Mouse (Mus musculus): Measurements from ENCODE around the gene Npdc1. TPM values are rescaled to one million over a fixed set of nuclear protein-coding genes. Genes with fewer than 3 reads are reported as not detected.
"Not testable (repeated sequence)": the region's sequence is repeated elsewhere in the genome, so short reads cannot be mapped to it uniquely, and the experiment has no call there.

Npdc1 gene
- polyA plus RNA-seq, 1 experiment from 2014 or later = 51.7 TPM

DNA sequence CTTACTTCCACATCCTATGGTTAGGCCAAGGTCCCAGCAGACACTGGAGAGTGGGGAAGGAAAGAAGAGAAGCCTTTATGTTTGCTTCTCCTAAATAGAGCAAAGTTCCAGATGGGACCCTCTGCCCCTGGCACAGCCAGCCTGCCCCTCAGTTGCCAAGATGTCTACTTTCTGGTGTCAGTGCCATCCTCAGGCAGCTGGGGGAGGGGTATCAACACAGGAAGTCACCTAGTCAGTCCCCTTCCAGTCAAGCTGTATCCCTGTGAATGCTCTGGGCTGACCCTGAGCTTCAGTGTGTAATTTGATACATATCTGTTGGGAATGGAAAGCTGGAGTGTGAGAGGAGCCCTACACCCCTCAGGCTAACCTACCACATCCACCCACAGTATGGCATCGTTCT, 2.1 kb upstream of the Npdc1 start:
- WGBS = 35% methylated on average over 1 of the region's 1 CpGs
- Histone ChIP-seq H3K27ac (no peak overlapping the region), H3K9me3 (no peaks in the 10 kb centered on the region), H3K36me3 (no peaks in the 10 kb centered on the region), H3K4me2 (no peak overlapping the region), H3K27me3 (peaks cover 86% of the 10 kb centered on the region), H3K4me3 (no peak overlapping the region), H3K4me1 (peaks cover 31% of the 10 kb centered on the region), H3K9ac (no peak overlapping the region)
- ATAC-seq (ENCODE audit: insufficient number of reproducible peaks, low FRiP score, low TSS enrichment, low read depth) = no peak

DNA sequence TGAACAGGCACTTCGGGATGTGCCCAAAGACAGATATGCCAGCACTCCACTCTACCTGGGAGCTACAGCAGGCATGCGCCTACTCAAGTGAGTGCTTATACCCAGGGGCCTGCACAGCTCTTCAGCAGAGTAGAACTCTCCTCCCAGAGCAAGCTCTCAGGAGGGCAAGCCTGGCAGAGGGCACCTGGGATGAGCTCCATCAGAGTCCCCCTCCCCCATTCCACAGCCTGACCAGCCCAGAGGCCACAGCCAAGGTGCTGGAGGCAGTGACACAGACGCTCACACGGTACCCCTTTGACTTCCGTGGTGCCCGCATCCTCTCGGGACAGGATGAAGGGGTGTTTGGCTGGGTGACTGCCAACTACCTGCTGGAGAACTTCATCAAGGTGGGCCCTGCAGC, 1.1 kb upstream of the Npdc1 start:
- ATAC-seq (ENCODE audit: insufficient number of reproducible peaks, low FRiP score, low TSS enrichment, low read depth) = no peak
- H3K27me3 ChIP-seq = peaks cover 90% of the 10 kb centered on the region
- H3K9me3 ChIP-seq = no peaks in the 10 kb centered on the region
- H3K9ac ChIP-seq = no peak overlapping the region
- WGBS = 85% methylated on average over 7 of the region's 7 CpGs
- H3K36me3 ChIP-seq = no peaks in the 10 kb centered on the region
- H3K4me1 ChIP-seq = peaks cover 38% of the 10 kb centered on the region
- H3K4me2 ChIP-seq = no peak overlapping the region
- no peak overlapping the region for H3K27ac ChIP-seq
- H3K4me3 ChIP-seq = no peak overlapping the region

DNA sequence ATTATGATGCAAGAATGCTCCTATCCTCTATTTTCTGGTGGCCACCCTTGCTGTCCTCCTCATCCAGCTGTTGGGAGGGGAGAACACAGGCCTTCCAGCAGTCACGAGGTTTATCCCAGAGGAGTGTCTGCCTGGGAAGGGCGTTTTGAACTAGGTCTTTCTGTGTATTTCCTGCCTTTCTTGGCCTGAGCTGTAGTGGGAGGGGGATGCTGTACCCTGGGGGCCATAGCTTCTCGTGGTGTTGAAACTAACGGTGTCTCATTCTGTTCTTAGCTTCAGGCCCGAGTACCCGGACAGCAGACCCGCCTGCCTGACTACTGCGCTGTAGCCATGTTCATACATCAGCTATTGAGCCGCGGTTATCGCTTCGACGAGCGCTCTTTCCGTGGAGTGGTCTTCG, 1.1 kb downstream of the Npdc1 start:
- no peak for ATAC-seq (ENCODE audit: insufficient number of reproducible peaks, low FRiP score, low TSS enrichment, low read depth)
- Histone ChIP-seq H3K4me1 (peaks cover 32% of the 10 kb centered on the region), H3K4me3 (no peak overlapping the region; the same call in 1 of the 2 replicates), H3K36me3 (no peaks in the 10 kb centered on the region), H3K27ac (no peak overlapping the region), H3K27me3 (peaks cover 98% of the 10 kb centered on the region), H3K9ac (no peak overlapping the region), H3K9me3 (no peaks in the 10 kb centered on the region), H3K4me2 (no peak overlapping the region; the same call in 1 of the 2 replicates)
- WGBS = 24% methylated on average over 16 of the region's 16 CpGs

DNA sequence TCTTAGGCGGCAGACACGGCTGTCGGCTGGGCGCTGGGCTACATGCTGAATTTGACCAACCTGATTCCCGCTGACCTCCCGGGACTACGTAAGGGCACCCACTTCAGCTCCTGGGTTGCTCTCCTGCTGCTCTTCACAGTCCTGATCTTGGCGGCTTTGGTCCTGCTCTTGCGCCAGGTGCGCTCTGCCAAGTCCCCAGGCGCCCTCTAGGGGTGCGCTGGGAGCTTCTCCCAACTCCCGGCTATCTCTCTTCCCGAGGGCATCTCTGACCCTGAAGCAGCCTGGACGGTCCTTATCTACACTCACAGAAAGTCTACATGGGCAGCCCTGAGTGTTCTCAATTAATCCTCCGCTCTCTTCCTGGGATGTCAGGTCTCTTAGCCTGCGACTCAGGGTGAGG, 1.6 kb downstream of the Npdc1 start:
- H3K4me3 ChIP-seq = peak overlapping the region; percentile 9
- ATAC-seq (ENCODE audit: insufficient number of reproducible peaks, low FRiP score, low TSS enrichment, low read depth) = no peak
- H3K4me1 ChIP-seq = peaks cover 28% of the 10 kb centered on the region
- H3K9ac ChIP-seq = no peak overlapping the region
- WGBS = 3% methylated on average over 17 of the region's 17 CpGs
- no peaks in the 10 kb centered on the region for H3K36me3 ChIP-seq
- no peak overlapping the region for H3K27ac ChIP-seq
- no peak overlapping the region; the same call in 1 of the 2 replicates for H3K4me2 ChIP-seq
- no peaks in the 10 kb centered on the region for H3K9me3 ChIP-seq
- H3K27me3 ChIP-seq = peaks cover 98% of the 10 kb centered on the region

DNA sequence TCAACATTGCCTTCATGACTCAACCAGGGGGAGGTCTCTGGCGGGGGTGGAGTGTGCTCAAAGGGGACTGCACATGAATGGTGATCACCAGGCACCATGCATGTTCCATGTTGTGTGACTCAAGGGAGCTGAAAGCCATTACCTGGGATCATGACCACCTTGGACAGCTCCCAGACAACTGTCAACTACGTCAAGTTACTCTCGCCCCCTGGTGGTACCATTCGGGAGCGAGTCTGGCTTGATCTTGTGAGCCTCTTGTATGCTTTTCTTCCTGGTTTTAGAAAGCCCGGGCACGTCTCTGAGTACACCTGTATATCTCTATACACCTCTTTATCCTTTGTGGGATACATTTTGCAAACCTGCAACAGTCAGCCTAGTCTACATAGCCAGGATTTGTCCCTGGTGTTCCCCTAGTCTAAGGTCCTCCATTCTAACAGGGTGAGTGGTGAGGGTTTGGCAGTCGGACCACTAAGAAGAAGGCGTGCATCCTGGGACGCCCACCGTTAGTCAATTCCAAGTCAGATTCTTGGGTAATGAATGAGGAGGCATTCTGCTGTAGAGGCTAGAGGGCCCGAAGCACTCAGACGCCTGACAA, 3.3 kb downstream of the Npdc1 start:
- Histone ChIP-seq H3K4me1 (peaks cover 21% of the 10 kb centered on the region), H3K9ac (no peak overlapping the region), H3K36me3 (no peaks in the 10 kb centered on the region), H3K4me2 (peak overlapping the region; percentile 82), H3K27me3 (peaks cover 96% of the 10 kb centered on the region), H3K27ac (no peak overlapping the region), H3K9me3 (no peaks in the 10 kb centered on the region), H3K4me3 (peak overlapping the region; percentile 64)
- ATAC-seq (ENCODE audit: insufficient number of reproducible peaks, low FRiP score, low TSS enrichment, low read depth) = 0 out of 2 replicates have a peak, but pooled peaks have one; percentile 5
- under 1% methylated on average over 13 of the region's 13 CpGs for WGBS

DNA sequence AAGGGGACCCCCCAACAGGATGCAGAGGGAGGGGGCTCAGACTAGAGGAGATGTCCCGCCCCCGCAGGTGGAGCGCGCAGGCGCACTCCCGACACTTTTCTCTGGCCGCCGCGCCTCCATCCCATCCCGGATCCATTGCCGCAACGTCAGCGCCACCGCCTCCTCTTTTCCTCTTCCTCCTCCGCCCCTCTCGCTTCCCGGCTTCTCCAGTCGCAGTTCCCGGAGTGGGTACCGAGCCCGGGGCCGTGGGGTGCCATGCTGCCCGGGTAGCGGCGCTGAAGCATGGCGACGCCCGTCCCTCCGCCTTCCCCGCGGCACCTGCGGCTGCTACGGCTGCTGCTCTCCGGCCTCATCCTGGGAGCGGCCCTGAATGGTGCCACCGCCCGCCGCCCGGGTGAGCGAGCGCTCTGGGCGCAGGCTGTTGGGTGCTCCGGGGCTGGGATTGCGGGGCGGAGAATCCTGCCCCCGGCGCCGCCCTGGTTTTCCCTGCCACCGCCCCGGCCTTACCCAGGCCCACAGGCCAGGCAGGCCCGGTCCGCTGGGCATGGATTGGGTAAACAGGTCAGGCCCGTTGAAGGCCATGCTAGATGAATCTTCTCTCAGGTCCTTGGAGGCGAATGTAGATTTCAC, 3.9 kb downstream of the Npdc1 start:
- WGBS = 1% methylated on average over 53 of the region's 54 CpGs
- Histone ChIP-seq H3K9me3 (no peaks in the 10 kb centered on the region), H3K9ac (peak overlapping the region; percentile 55), H3K27me3 (peaks cover 93% of the 10 kb centered on the region), H3K36me3 (no peaks in the 10 kb centered on the region), H3K27ac (no peak overlapping the region), H3K4me2 (peak overlapping the region; percentile 82), H3K4me3 (peak overlapping the region; percentile 64), H3K4me1 (peaks cover 21% of the 10 kb centered on the region)
- ATAC-seq (ENCODE audit: insufficient number of reproducible peaks, low FRiP score, low TSS enrichment, low read depth) = 0 out of 2 replicates have a peak, but pooled peaks have one; percentile 25

DNA sequence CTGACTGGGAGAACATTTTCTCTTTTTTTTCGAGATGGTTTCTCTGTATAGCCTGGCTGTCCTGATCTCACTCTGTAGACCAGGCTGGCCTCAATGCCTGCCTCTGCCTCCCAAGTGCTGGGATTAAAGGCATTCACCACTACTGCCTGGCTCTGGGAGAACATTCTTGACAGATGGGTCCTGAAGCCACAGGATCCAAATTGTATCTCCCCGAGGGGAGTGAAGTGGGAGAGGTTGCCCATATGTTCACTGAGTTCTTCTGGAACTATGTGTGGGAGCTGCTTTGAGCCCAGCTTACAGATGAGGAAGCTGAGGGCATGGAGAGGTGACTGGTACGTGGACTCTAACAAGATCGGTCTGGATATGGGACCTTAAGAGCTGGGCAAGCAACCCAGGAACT, 4.8 kb downstream of the Npdc1 start:
- peak overlapping the region; percentile 82; the same call in 1 of the 2 replicates for H3K4me2 ChIP-seq
- WGBS = 78% methylated on average over 4 of the region's 4 CpGs
- H3K9me3 ChIP-seq = no peaks in the 10 kb centered on the region
- H3K9ac ChIP-seq = no peak overlapping the region
- ATAC-seq (ENCODE audit: insufficient number of reproducible peaks, low FRiP score, low TSS enrichment, low read depth) = no peak
- peaks cover 21% of the 10 kb centered on the region for H3K4me1 ChIP-seq
- peaks cover 88% of the 10 kb centered on the region for H3K27me3 ChIP-seq
- 0 out of 2 replicates have a peak, but pooled peaks cover 6% of the 10 kb centered on the region for H3K36me3 ChIP-seq
- H3K4me3 ChIP-seq = peak overlapping the region; percentile 64; the same call in 1 of the 2 replicates
- no peak overlapping the region for H3K27ac ChIP-seq

DNA sequence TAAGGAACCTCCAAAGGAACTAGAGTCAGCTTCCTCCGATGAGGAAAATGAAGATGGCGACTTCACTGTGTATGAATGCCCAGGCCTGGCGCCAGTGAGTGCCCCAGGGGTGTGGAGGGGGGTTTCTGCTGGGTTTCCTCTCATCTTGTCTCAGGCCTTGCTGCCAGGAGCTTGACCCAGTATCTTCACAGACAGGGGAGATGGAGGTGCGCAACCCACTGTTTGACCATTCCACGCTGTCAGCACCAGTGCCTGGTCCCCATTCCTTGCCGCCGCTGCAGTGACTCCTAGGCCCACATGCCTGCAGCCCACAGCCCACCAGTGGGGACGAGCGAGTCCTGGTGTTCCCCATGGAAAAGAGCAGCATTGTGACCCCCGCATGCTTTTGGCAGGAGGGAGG, 9.8 kb downstream of the Npdc1 start:
- Histone ChIP-seq H3K27ac (no peak overlapping the region), H3K4me3 (no peak overlapping the region), H3K9me3 (no peaks in the 10 kb centered on the region), H3K4me1 (no peaks in the 10 kb centered on the region), H3K36me3 (peaks cover 12% of the 10 kb centered on the region; the same call in 1 of the 2 replicates), H3K4me2 (no peak overlapping the region), H3K9ac (no peak overlapping the region), H3K27me3 (peaks cover 43% of the 10 kb centered on the region)
- 81% methylated on average over 10 of the region's 10 CpGs for WGBS
- ATAC-seq (ENCODE audit: insufficient number of reproducible peaks, low FRiP score, low TSS enrichment, low read depth) = no peak

DNA sequence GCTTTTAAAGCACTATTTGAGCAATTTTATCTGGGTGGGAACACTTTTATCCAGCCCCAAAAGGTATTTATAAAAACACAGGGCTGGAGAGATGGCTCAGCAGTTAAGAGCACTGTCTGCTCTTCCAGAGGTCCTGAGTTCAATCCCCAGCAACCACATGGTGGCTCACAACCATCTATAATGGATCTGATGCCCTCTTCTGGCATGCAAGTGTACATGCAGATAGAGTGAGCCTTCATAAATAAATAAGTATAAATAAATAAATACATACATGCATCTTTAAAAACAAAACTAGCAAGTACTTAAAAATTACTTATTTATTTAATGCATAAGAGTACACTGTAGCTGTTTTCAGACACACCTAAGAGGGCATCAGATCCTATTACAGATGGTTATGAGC, 14.3 kb downstream of the Npdc1 start:
- not testable (repeated sequence) for ATAC-seq (ENCODE audit: insufficient number of reproducible peaks, low FRiP score, low TSS enrichment, low read depth); H3K27ac ChIP-seq; H3K4me3 ChIP-seq; H3K27me3 ChIP-seq; H3K4me1 ChIP-seq; H3K4me2 ChIP-seq; H3K9me3 ChIP-seq; H3K9ac ChIP-seq
- H3K36me3 ChIP-seq = peaks cover 12% of the 10 kb centered on the region; the same call in 1 of the 2 replicates

DNA sequence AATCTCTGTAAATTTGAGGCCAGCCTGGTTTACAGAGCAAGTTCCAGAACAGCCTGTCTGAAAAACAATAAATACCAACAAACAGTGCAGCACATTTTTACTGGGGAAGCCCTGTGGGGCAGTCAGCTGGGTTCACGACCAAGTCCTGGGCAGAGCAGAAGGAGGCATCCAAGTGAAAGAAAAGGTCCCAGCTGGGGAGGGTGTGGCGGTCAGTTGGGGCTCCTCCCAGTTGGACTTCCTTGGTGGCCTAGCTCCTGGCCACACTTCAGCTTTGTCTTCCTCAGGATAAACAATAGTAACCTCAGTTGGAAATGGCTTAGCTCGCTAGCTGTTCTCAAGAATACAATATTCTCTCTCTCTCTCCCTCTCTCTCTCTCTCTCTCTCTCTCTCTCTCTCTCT, 18.3 kb downstream of the Npdc1 start:
- 0 out of 2 replicates have a peak, but pooled peaks cover 3% of the 10 kb centered on the region for H3K27me3 ChIP-seq
- no peak overlapping the region for H3K9ac ChIP-seq
- no peaks in the 10 kb centered on the region for H3K36me3 ChIP-seq
- ATAC-seq (ENCODE audit: insufficient number of reproducible peaks, low FRiP score, low TSS enrichment, low read depth) = no peak
- 34% methylated on average over 3 of the region's 3 CpGs for WGBS
- H3K4me2 ChIP-seq = no peak overlapping the region
- no peak overlapping the region for H3K4me3 ChIP-seq
- H3K4me1 ChIP-seq = no peaks in the 10 kb centered on the region
- no peaks in the 10 kb centered on the region for H3K9me3 ChIP-seq
- no peak overlapping the region for H3K27ac ChIP-seq

DNA sequence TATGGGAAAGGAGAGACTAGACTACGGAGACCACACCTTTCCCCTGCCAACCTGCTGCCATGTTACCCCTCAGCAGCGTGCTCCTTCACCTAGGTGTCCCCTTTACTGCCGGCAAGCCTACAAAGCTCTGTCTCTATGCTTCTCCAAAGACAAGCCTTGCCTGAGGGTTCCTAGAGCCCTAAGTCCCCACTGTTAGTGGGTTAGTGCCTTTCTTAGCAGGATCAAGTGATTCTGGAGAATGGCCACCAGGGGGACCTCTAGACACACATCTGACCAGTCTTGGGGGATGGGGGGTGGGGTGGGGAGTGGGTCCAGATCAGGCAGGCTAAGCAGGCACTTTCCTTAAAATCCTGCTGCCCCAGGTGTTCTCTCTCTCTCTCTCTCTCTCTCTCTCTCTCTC, 22.7 kb downstream of the Npdc1 start:
- no peak for ATAC-seq (ENCODE audit: insufficient number of reproducible peaks, low FRiP score, low TSS enrichment, low read depth)
- no peaks in the 10 kb centered on the region for H3K36me3 ChIP-seq
- H3K4me1 ChIP-seq = no peaks in the 10 kb centered on the region
- no peak overlapping the region for H3K4me2 ChIP-seq
- no peak overlapping the region for H3K4me3 ChIP-seq
- peaks cover 43% of the 10 kb centered on the region for H3K27me3 ChIP-seq
- WGBS = 19% methylated on average over 3 of the region's 3 CpGs
- no peaks in the 10 kb centered on the region for H3K9me3 ChIP-seq
- no peak overlapping the region for H3K27ac ChIP-seq
- H3K9ac ChIP-seq = no peak overlapping the region

DNA sequence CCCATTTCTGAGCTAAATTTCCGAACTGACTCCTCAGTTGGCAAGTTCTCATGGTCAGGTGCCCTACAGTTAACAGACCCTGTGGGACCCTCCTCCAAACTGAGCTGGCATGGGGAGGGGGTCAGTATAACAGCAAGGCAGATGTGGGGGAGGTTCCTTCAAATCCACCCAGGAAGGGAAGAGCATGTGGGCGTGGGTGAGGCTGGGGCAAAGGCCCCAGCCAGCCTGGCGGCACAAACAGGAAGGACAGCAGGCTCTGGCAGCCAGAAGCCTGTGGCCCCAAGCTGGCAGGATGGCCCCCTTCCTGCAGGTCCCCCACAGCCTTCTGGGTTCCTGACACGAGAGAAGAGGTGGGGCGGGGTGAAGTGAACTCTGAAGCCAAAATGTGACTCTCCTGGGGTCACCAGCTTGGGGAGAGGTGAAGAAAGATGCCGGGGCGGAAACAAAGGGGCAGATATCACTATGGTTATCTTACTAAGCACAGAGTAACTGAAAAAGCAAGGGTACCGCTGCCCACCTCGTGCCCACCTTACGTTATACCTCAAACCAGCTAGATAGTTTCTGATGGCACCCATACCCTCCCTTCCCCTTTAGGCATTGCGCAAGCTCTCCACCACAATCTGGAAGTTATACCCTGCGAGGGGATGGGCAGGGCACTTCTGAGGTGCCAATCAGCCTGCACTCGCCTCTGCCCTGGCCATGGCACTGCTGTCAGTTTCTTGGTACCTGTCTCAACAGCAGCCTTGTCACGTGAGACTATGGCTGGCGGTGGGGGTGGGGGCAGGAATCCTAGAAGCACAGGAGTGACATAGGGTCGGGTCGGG, 23.6 kb downstream of the Npdc1 start, which contains the start of gene Fut7:
Fut7 (plus strand) TSS at position 681 of the 824 bp plus-strand sequence.
- no peak within 1 kb of the TSS for H3K4me2 ChIP-seq
- no peak for ATAC-seq (ENCODE audit: insufficient number of reproducible peaks, low FRiP score, low TSS enrichment, low read depth)
- no peaks in the 10 kb centered on the region for H3K4me1 ChIP-seq
- no peaks in the 10 kb centered on the region for H3K36me3 ChIP-seq
- H3K9ac ChIP-seq = no peak within 1 kb of the TSS
- no peaks in the 10 kb centered on the region for H3K9me3 ChIP-seq
- H3K4me3 ChIP-seq = no peak within 1 kb of the TSS
- no peak within 1 kb of the TSS for H3K27ac ChIP-seq
- H3K27me3 ChIP-seq = peaks cover 43% of the 10 kb centered on the region
- 62% methylated on average over 17 of the region's 17 CpGs for WGBS
